Mouse (Mus musculus) lung, adult 2 months (tissue): Measurements from ENCODE around the gene Gm45140.

Experiments used
- CTCF ChIP-seq: fragments of 200-500 bp; IDR thresholded peaks from 2 replicates; pipeline ENCODE4 v1.5.1; 2011; ENCODE audit warnings: mild to moderate bottlenecking, low read length, control low read depth; ENCODE audit not compliant: insufficient read depth
- POLR2A ChIP-seq: fragments of 200-500 bp; IDR thresholded peaks from 2 replicates; pipeline ENCODE4 v1.6.1; 2011; ENCODE audit warnings: low read depth, mild to moderate bottlenecking, control low read depth, low read length, borderline replicate concordance; ENCODE audit errors: extremely low read depth

- no peak for TF ChIP-seq CTCF
- no peak for TF ChIP-seq POLR2A
Observed at GRCm38 (mm10) chr6:87857071-87857470, 21.5 kb upstream of the Gm45140 start.
